22 mouse cellular contexts compared by ENCODE assay signal in the genomic region with DNA sequence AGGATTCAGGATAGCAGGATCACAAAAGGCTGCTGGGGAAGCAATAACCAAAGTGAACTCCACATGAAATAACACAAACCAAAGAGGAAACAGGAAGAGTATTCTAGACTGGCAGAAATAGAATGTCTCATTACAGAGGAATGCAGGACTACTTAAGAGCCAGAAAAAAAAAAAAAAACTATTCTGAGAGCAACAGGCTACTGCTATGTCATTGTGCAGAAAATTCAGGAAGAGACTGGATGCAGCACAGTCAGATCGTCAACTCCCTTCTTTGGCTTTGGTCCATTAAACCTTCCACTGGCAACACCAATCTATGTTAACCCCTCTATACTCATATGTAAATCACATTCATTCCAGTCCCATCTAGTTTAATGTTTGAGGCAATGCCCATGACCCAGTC. TPM values are rescaled to one million over a fixed set of nuclear protein-coding genes. Genes with fewer than 3 reads are reported as not detected.
DNase-seq lines count a peak whose midpoint lies in the region; ATAC-seq lines count a peak whose summit lies in the region.
"Had no signal": no experiment of that assay in that cellular context is flagged by ENCODE, and none has a peak within 500 bp of the region (broad histone marks: within the 10 kb centered on the region; RNA-seq: fewer than 3 reads in every experiment).

No protein-coding gene starts in this region.

- WGBS in heart, embryonic 12.5 days: 47% methylated on average over 1 of the region's 1 CpGs
- 57% methylated on average over 1 of the region's 1 CpGs for WGBS in heart, embryonic 10.5 days
- 52% methylated on average over 1 of the region's 1 CpGs for WGBS in kidney, embryonic 16.5 days

- DNase-seq in heart, embryonic 10.5 days (ENCODE audit: low spot score): no peak
- DNase-seq in kidney, adult 11 months: no peak
- DNase-seq in 3134 (ENCODE audit: extremely low read depth, insufficient read length, low spot score) (peak; percentile 35), ZHBTc4 (ENCODE audit: low read depth, low spot score) (peak; percentile 21)
- no peak for DNase-seq in embryo, embryonic 10.5 days (ENCODE audit: low spot score)
- DNase-seq: adrenal gland, postnatal 10 days; cerebellum, adult 9-11 months; gastrocnemius, adult 2 months; kidney, postnatal 14 days; lung, postnatal 36 days; right cerebral cortex, postnatal 14 days; spleen, adult 18-20 months; thymus, postnatal 25 days had no signal

- no peaks in the 10 kb centered on the region for H3K27me3 ChIP-seq in heart, embryonic 12.5 days (replicated peaks)
- H3K27me3 ChIP-seq in heart, embryonic 10.5 days (ENCODE audit: insufficient read depth, poor library complexity, severe bottlenecking): no peaks in the 10 kb centered on the region
- no peaks in the 10 kb centered on the region for H3K27me3 ChIP-seq in kidney, embryonic 16.5 days (ENCODE audit: insufficient read depth, low read length)
- H3K27me3 ChIP-seq: CH12.LX; embryonic facial prominence, embryonic 13.5 days had no signal

- H3K9ac ChIP-seq in heart, embryonic 12.5 days: no peak overlapping the region
- no peak overlapping the region for H3K9ac ChIP-seq in kidney, embryonic 16.5 days (replicated peaks; ENCODE audit: low read length)
- H3K9ac ChIP-seq: embryonic facial prominence, embryonic 13.5 days had no signal

- 0 out of 2 replicates have a peak overlapping the region, but pooled peaks have one; percentile 1 for H3K27ac ChIP-seq in heart, embryonic 12.5 days (ENCODE audit: poor library complexity, severe bottlenecking)
- H3K27ac ChIP-seq in heart, embryonic 10.5 days: no peak overlapping the region
- no peak overlapping the region for H3K27ac ChIP-seq in kidney, embryonic 16.5 days (ENCODE audit: low read length)
- H3K27ac ChIP-seq: embryonic facial prominence, embryonic 13.5 days; forebrain, embryonic 10.5 days; gastrocnemius, adult 2 months had no signal

- no peak overlapping the region for H3K4me2 ChIP-seq in heart, embryonic 12.5 days
- no peak overlapping the region for H3K4me2 ChIP-seq in kidney, embryonic 16.5 days (replicated peaks; ENCODE audit: low read depth, low read length)
- H3K4me2 ChIP-seq: embryonic facial prominence, embryonic 13.5 days; liver, embryonic 11.5 days had no signal

- peaks cover 6% of the 10 kb centered on the region; the same call in 1 of the 2 replicates for H3K4me1 ChIP-seq in heart, embryonic 12.5 days (replicated peaks)
- no peaks in the 10 kb centered on the region for H3K4me1 ChIP-seq in heart, embryonic 10.5 days
- no peaks in the 10 kb centered on the region for H3K4me1 ChIP-seq in kidney, embryonic 16.5 days (ENCODE audit: insufficient read depth, low read length)
- H3K4me1 ChIP-seq: embryonic facial prominence, embryonic 13.5 days; forebrain, embryonic 10.5 days had no signal

- 0 out of 2 replicates have a peak, but pooled peaks cover 4% of the 10 kb centered on the region for H3K9me3 ChIP-seq in heart, embryonic 12.5 days (replicated peaks)
- 0 out of 2 replicates have a peak, but pooled peaks cover 4% of the 10 kb centered on the region for H3K9me3 ChIP-seq in heart, embryonic 10.5 days
- 0 out of 2 replicates have a peak, but pooled peaks cover 4% of the 10 kb centered on the region for H3K9me3 ChIP-seq in kidney, embryonic 16.5 days (ENCODE audit: low read length)
- H3K9me3 ChIP-seq: embryonic facial prominence, embryonic 13.5 days had no signal

- H3K4me3 ChIP-seq in heart, embryonic 12.5 days: no peak overlapping the region
- no peak overlapping the region for H3K4me3 ChIP-seq in heart, embryonic 10.5 days
- H3K4me3 ChIP-seq in kidney, embryonic 16.5 days (ENCODE audit: low read length): no peak overlapping the region
- H3K4me3 ChIP-seq: embryonic facial prominence, embryonic 13.5 days; forebrain, embryonic 10.5 days; gastrocnemius, adult 2 months had no signal

- no peak for ATAC-seq in heart, embryonic 12.5 days (ENCODE audit: insufficient number of reproducible peaks, low FRiP score)
- ATAC-seq in kidney, embryonic 16.5 days (ENCODE audit: low FRiP score, low TSS enrichment): 0 out of 2 replicates have a peak, but pooled peaks have one; percentile 42
- ATAC-seq: hindbrain, embryonic 16.5 days; intestine, embryonic 16.5 days; midbrain, embryonic 16.5 days had no signal

- no peaks in the 10 kb centered on the region for H3K36me3 ChIP-seq in heart, embryonic 12.5 days
- H3K36me3 ChIP-seq in heart, embryonic 10.5 days: no peaks in the 10 kb centered on the region
- no peaks in the 10 kb centered on the region for H3K36me3 ChIP-seq in kidney, embryonic 16.5 days (ENCODE audit: insufficient read depth, low read length)
- H3K36me3 ChIP-seq: embryonic facial prominence, embryonic 13.5 days; forebrain, embryonic 10.5 days had no signal

RNA-seq across cellular contexts. Expression of gene Tbl1x, which starts 20.7 kb away (rescaled TPM):
- polyA plus RNA-seq in heart, embryonic 12.5 days (2016; fragmentation: Nextera tagmentation; extraction: Ambion mirVana): 63.4 and 63.6 TPM in 2 replicates
- polyA plus RNA-seq in heart, embryonic 10.5 days (2016; fragmentation: Nextera tagmentation; extraction: Ambion mirVana): 59.9 and 66.6 TPM in 2 replicates
- polyA plus RNA-seq in kidney, embryonic 16.5 days (2015; fragmentation: Nextera tagmentation; extraction: Ambion mirVana): 79.6 and 80.0 TPM in 2 replicates

Comparison
In these comparisons a context has a peak if more than half of its experiments do, and no peak if none do; other contexts are left out.
1. DNase-seq: peak in 3134 (single experiment) and ZHBTc4 (single experiment); none in heart, embryonic 10.5 days (single experiment), kidney, adult 11 months (single experiment) and embryo, embryonic 10.5 days (single experiment).